Mouse (Mus musculus): ENCODE data around the gene Abi2. TPM values are rescaled to one million over a fixed set of nuclear protein-coding genes. Genes with fewer than 3 reads are reported as not detected.

Abi2 gene
- polyA plus RNA-seq (2012; rRNA removed) = 14.4 and 17.7 TPM in 2 replicates
- 15.0 and 19.6 TPM in 2 replicates for polyA plus RNA-seq (2014; fragmentation: Nextera tagmentation; extraction: Ambion mirVana)

- Histone ChIP-seq H3K27me3 (ENCODE audit: control insufficient read depth, insufficient read depth, low read length) (no peaks in the 10 kb centered on the region), H3K36me3 (ENCODE audit: control insufficient read depth, insufficient read depth, low read length) (peaks cover 2% of the 10 kb centered on the region; the same call in 1 of the 2 replicates), H3K27ac (replicated peaks; ENCODE audit: low read depth, low read length) (peak within 1 kb of the TSS; percentile 81), H3K9me3 (ENCODE audit: control insufficient read depth, low read length) (no peaks in the 10 kb centered on the region), H3K4me1 (ENCODE audit: control insufficient read depth, insufficient read depth, low read length) (peaks cover 10% of the 10 kb centered on the region), H3K4me2 (replicated peaks; ENCODE audit: low read depth, low read length, severe bottlenecking) (peak within 1 kb of the TSS; percentile 77), H3K4me3 (replicated peaks; ENCODE audit: low read length) (peak within 1 kb of the TSS; percentile 86), H3K9ac (ENCODE audit: low read depth, low read length, severe bottlenecking) (peak within 1 kb of the TSS; percentile 91)
- peak; percentile 61; the same call in 1 of the 2 replicates for TF ChIP-seq POLR2A (IDR thresholded peaks at IDR 0.05; ENCODE audit: borderline replicate concordance, extremely low read depth, insufficient read depth, insufficient read length)
- ATAC-seq (ENCODE audit: low FRiP score, low read depth) = peak; percentile 93
- peak; percentile 92 for DNase-seq (ENCODE audit: low spot score)
- WGBS = under 1% methylated on average over 23 of the region's 69 CpGs
These were observed at the start of gene Abi2 for GRCm38 (mm10) chr1:60409168-60409828. TSS of gene Abi2 (plus strand) at chr1:60409619.

GRCm38 (mm10) chr1:60361626-60362025 is 47.8 kb upstream of the Abi2 start:
- Histone ChIP-seq H3K4me2 (replicated peaks; ENCODE audit: low read depth, low read length, severe bottlenecking) (no peak overlapping the region), H3K9me3 (ENCODE audit: control insufficient read depth, low read length) (no peaks in the 10 kb centered on the region), H3K27ac (replicated peaks; ENCODE audit: low read depth, low read length) (no peak overlapping the region), H3K9ac (ENCODE audit: low read depth, low read length, severe bottlenecking) (no peak overlapping the region), H3K27me3 (ENCODE audit: control insufficient read depth, insufficient read depth, low read length) (no peaks in the 10 kb centered on the region), H3K36me3 (ENCODE audit: control insufficient read depth, insufficient read depth, low read length) (peaks cover 10% of the 10 kb centered on the region), H3K4me3 (replicated peaks; ENCODE audit: low read length) (no peak overlapping the region), H3K4me1 (ENCODE audit: control insufficient read depth, insufficient read depth, low read length) (no peaks in the 10 kb centered on the region)
- no peak for TF ChIP-seq POLR2A (IDR thresholded peaks at IDR 0.05; ENCODE audit: borderline replicate concordance, extremely low read depth, insufficient read depth, insufficient read length)
- WGBS = 100% methylated on average over 1 of the region's 1 CpGs
- DNase-seq (ENCODE audit: low spot score) (no peak), ATAC-seq (ENCODE audit: low FRiP score, low read depth) (no peak)

- H3K4me3 ChIP-seq (replicated peaks; ENCODE audit: low read length) = no peak overlapping the region
- no peak overlapping the region for H3K4me2 ChIP-seq (replicated peaks; ENCODE audit: low read depth, low read length, severe bottlenecking)
- H3K27me3 ChIP-seq (ENCODE audit: control insufficient read depth, insufficient read depth, low read length) = no peaks in the 10 kb centered on the region
- DNase-seq (ENCODE audit: low spot score) (no peak), ATAC-seq (ENCODE audit: low FRiP score, low read depth) (no peak)
- peaks cover 23% of the 10 kb centered on the region for H3K36me3 ChIP-seq (ENCODE audit: control insufficient read depth, insufficient read depth, low read length)
- H3K9me3 ChIP-seq (ENCODE audit: control insufficient read depth, low read length) = no peaks in the 10 kb centered on the region
- H3K4me1 ChIP-seq (ENCODE audit: control insufficient read depth, insufficient read depth, low read length) = no peaks in the 10 kb centered on the region
- H3K27ac ChIP-seq (replicated peaks; ENCODE audit: low read depth, low read length) = no peak overlapping the region
- H3K9ac ChIP-seq (ENCODE audit: low read depth, low read length, severe bottlenecking) = no peak overlapping the region
- 100% methylated on average over 1 of the region's 1 CpGs for WGBS
- no peak for TF ChIP-seq POLR2A (IDR thresholded peaks at IDR 0.05; ENCODE audit: borderline replicate concordance, extremely low read depth, insufficient read depth, insufficient read length)
These were observed 32.9 kb upstream of the Abi2 start for GRCm38 (mm10) chr1:60376556-60376955.

GRCm38 (mm10) chr1:60381910-60382309 is 27.5 kb upstream of the Abi2 start:
- ATAC-seq (ENCODE audit: low FRiP score, low read depth) (no peak), DNase-seq (ENCODE audit: low spot score) (no peak)
- Histone ChIP-seq H3K36me3 (ENCODE audit: control insufficient read depth, insufficient read depth, low read length) (peaks cover 18% of the 10 kb centered on the region), H3K4me2 (replicated peaks; ENCODE audit: low read depth, low read length, severe bottlenecking) (no peak overlapping the region), H3K27ac (replicated peaks; ENCODE audit: low read depth, low read length) (no peak overlapping the region), H3K4me3 (replicated peaks; ENCODE audit: low read length) (no peak overlapping the region), H3K27me3 (ENCODE audit: control insufficient read depth, insufficient read depth, low read length) (no peaks in the 10 kb centered on the region), H3K9ac (ENCODE audit: low read depth, low read length, severe bottlenecking) (no peak overlapping the region), H3K4me1 (ENCODE audit: control insufficient read depth, insufficient read depth, low read length) (no peaks in the 10 kb centered on the region), H3K9me3 (ENCODE audit: control insufficient read depth, low read length) (no peaks in the 10 kb centered on the region)
- no peak for TF ChIP-seq POLR2A (IDR thresholded peaks at IDR 0.05; ENCODE audit: borderline replicate concordance, extremely low read depth, insufficient read depth, insufficient read length)
- WGBS = 91% methylated on average over 3 of the region's 3 CpGs

- no peak overlapping the region for H3K9ac ChIP-seq (ENCODE audit: low read depth, low read length, severe bottlenecking)
- H3K36me3 ChIP-seq (ENCODE audit: control insufficient read depth, insufficient read depth, low read length) = no peaks in the 10 kb centered on the region
- 98% methylated on average over 1 of the region's 1 CpGs for WGBS
- no peak overlapping the region for H3K4me2 ChIP-seq (replicated peaks; ENCODE audit: low read depth, low read length, severe bottlenecking)
- H3K27me3 ChIP-seq (ENCODE audit: control insufficient read depth, insufficient read depth, low read length) = no peaks in the 10 kb centered on the region
- no peaks in the 10 kb centered on the region for H3K9me3 ChIP-seq (ENCODE audit: control insufficient read depth, low read length)
- ATAC-seq (ENCODE audit: low FRiP score, low read depth) (no peak), DNase-seq (ENCODE audit: low spot score) (no peak)
- no peak for TF ChIP-seq POLR2A (IDR thresholded peaks at IDR 0.05; ENCODE audit: borderline replicate concordance, extremely low read depth, insufficient read depth, insufficient read length)
- no peak overlapping the region for H3K27ac ChIP-seq (replicated peaks; ENCODE audit: low read depth, low read length)
- H3K4me3 ChIP-seq (replicated peaks; ENCODE audit: low read length) = no peak overlapping the region
- no peaks in the 10 kb centered on the region for H3K4me1 ChIP-seq (ENCODE audit: control insufficient read depth, insufficient read depth, low read length)
These were observed 4.6 kb upstream of the Abi2 start for GRCm38 (mm10) chr1:60404848-60405247.
